Mouse (Mus musculus) brain, embryonic 18.5 days (tissue): Measurements from ENCODE around the gene Gm20388.

ENCODE experiments used
- DNase-seq: peaks from one replicate; pipeline ENCODE4 v3.0.0-alpha.2; 2012; ENCODE audit warnings: low read depth, low spot score

Gene Gm20388

GRCm38 (mm10) chr8:120167136-120167535, 256.5 kb downstream of the Gm20388 start:
- no peak for DNase-seq

- DNase-seq, result no peak
Observed at GRCm38 (mm10) chr8:120167821-120168220, 257.2 kb downstream of the Gm20388 start.

- DNase-seq, result no peak
Observed at GRCm38 (mm10) chr8:120169119-120169518, 258.5 kb downstream of the Gm20388 start.

GRCm38 (mm10) chr8:120173195-120173594, 262.6 kb downstream of the Gm20388 start:
- no peak for DNase-seq

GRCm38 (mm10) chr8:120174606-120175005, 264.0 kb downstream of the Gm20388 start:
- DNase-seq, result no peak

GRCm38 (mm10) chr8:120176605-120177004, 266.0 kb downstream of the Gm20388 start:
- no peak for DNase-seq

- peak; percentile 67 for DNase-seq
Observed at GRCm38 (mm10) chr8:120177318-120178123, 266.9 kb downstream of the Gm20388 start, which contains the start of gene Fam92b. Fam92b (minus strand) TSS chr8:120177466.

GRCm38 (mm10) chr8:120178124-120178514, 267.5 kb downstream of the Gm20388 start:
- no peak for DNase-seq

- DNase-seq, result peak; percentile 81
Observed at GRCm38 (mm10) chr8:120179027-120179431, 268.4 kb downstream of the Gm20388 start.

- DNase-seq, result no peak
Observed at GRCm38 (mm10) chr8:120180445-120180970, 269.9 kb downstream of the Gm20388 start.

GRCm38 (mm10) chr8:120181274-120181673, 270.6 kb downstream of the Gm20388 start:
- DNase-seq, result no peak

GRCm38 (mm10) chr8:120181861-120182414, 271.3 kb downstream of the Gm20388 start:
- DNase-seq, result no peak

- DNase-seq, result no peak
Observed at GRCm38 (mm10) chr8:120184366-120184765, 273.7 kb downstream of the Gm20388 start.

- no peak for DNase-seq
Observed at GRCm38 (mm10) chr8:120184850-120185792, 274.5 kb downstream of the Gm20388 start.

- no peak for DNase-seq
Observed at GRCm38 (mm10) chr8:120186454-120186853, 275.8 kb downstream of the Gm20388 start.

- DNase-seq, result no peak
Observed at GRCm38 (mm10) chr8:120188510-120188909, 277.9 kb downstream of the Gm20388 start.

GRCm38 (mm10) chr8:120189440-120189839, 278.8 kb downstream of the Gm20388 start:
- DNase-seq, result no peak

- DNase-seq, result no peak
Observed at GRCm38 (mm10) chr8:120190107-120190809, 279.6 kb downstream of the Gm20388 start.

GRCm38 (mm10) chr8:120190810-120191413, 280.3 kb downstream of the Gm20388 start:
- peak; percentile 36 for DNase-seq

GRCm38 (mm10) chr8:120191633-120192032, 281.0 kb downstream of the Gm20388 start:
- DNase-seq, result no peak

GRCm38 (mm10) chr8:120192118-120192517, 281.5 kb downstream of the Gm20388 start:
- no peak for DNase-seq
